Mouse (Mus musculus) ES-E14 (cell line): ENCODE measurements around the gene Gm10037. TPM values are rescaled to one million over a fixed set of nuclear protein-coding genes. Genes with fewer than 3 reads are reported as not detected.

ENCODE experiments used
- DNase-seq: peaks from one replicate; pipeline ENCODE4 v3.0.0-alpha.2; 2013; ENCODE audit warnings: low read depth, low spot score
- H3K27ac ChIP-seq: 2 replicates; pipeline ENCODE4 v1.5.1; 2012; ENCODE audit warnings: low read depth, mild to moderate bottlenecking, low read length, moderate library complexity, mixed read lengths; ENCODE audit not compliant: poor library complexity, insufficient read depth, severe bottlenecking
- H3K36me3 ChIP-seq: 2 replicates; pipeline ENCODE4 v1.6.1; 2012; ENCODE audit warnings: mild to moderate bottlenecking, low read length, moderate library complexity, mixed read lengths; ENCODE audit not compliant: control insufficient read depth, poor library complexity, insufficient read depth, severe bottlenecking
- H3K4me1 ChIP-seq, 2 experiments: fragments of 150-350 bp in 1 of 2; sonication (generic) in 1 of 2; 2 replicates each; pipeline ENCODE4 v1.6.1; 2012; ENCODE audit warnings: low read length in 2 of 2, mild to moderate bottlenecking in 1 of 2, mixed read lengths in 1 of 2; ENCODE audit not compliant: control insufficient read depth in 2 of 2, insufficient read depth in 2 of 2, poor library complexity in 1 of 2
- H3K4me3 ChIP-seq, 2 experiments: fragments of 150-350 bp in 1 of 2; sonication (generic) in 1 of 2; 2 replicates each; pipeline ENCODE4 v1.5.1; 2012; ENCODE audit warnings: low read length in 2 of 2, low read depth in 1 of 2, mild to moderate bottlenecking in 1 of 2, mixed read lengths in 1 of 2; ENCODE audit not compliant: insufficient read depth in 1 of 2, poor library complexity in 1 of 2, severe bottlenecking in 1 of 2
- H3K9ac ChIP-seq: 2 replicates; pipeline ENCODE4 v1.6.1; 2012; ENCODE audit warnings: low read depth, mild to moderate bottlenecking, low read length, mixed read lengths; ENCODE audit not compliant: poor library complexity, insufficient read depth, severe bottlenecking
- H3K9me3 ChIP-seq: fragments of 150-350 bp; sonication (generic); 2 replicates; pipeline ENCODE4 v1.6.1; 2012; ENCODE audit warnings: low read depth, mild to moderate bottlenecking, low read length; ENCODE audit not compliant: control insufficient read depth, insufficient read depth
- CHD2 ChIP-seq: IDR thresholded peaks from 2 replicates; pipeline ENCODE4 v1.6.1; 2014; ENCODE audit warnings: mild to moderate bottlenecking, low read depth, low read length, inconsistent platforms
- HCFC1 ChIP-seq: IDR thresholded peaks from 2 replicates; pipeline ENCODE4 v1.6.1; 2012; ENCODE audit warnings: low read length, inconsistent platforms, borderline replicate concordance; ENCODE audit not compliant: insufficient read depth
- MAFK ChIP-seq: IDR thresholded peaks from 2 replicates; pipeline ENCODE4 v1.6.1; 2014; ENCODE audit warnings: mild to moderate bottlenecking, low read depth, low read length, inconsistent platforms; ENCODE audit not compliant: insufficient read depth
- ZC3H11A ChIP-seq: IDR thresholded peaks from 2 replicates; pipeline ENCODE4 v1.6.1; 2012; ENCODE audit warnings: low read depth, mild to moderate bottlenecking, inconsistent platforms, low read length, borderline replicate concordance
- ZNF384 ChIP-seq: IDR thresholded peaks from 2 replicates; pipeline ENCODE4 v1.6.1; 2012; ENCODE audit warnings: low read depth, low read length, inconsistent platforms
- in situ Hi-C, 2 experiments: fragments of 600-800 bp; cut with MboI; formaldehyde crosslinking; loops; one replicate each; pipeline ENCODE4 v1.15.1; 2025; ENCODE audit warnings: low sequenced_read_pairs in 2 of 2, inconsistent platforms in 1 of 2; ENCODE audit not compliant: unreplicated experiment in 2 of 2
- total RNA-seq: library from RNA; depleted of rRNA; stranded (reverse); fragments of 300-350 nt; gene quantifications from 2 replicates; pipeline ENCODE4 v1.2.3, GENCODE M21; 2012

Gene Gm10037
- total RNA-seq, 1 experiment, result 2.4 TPM

- Histone ChIP-seq H3K9me3 (no peaks in the 10 kb centered on the region), H3K9ac (peak overlapping the region; percentile 65; the same call in 1 of the 2 replicates), H3K4me1 (peaks cover 8 to 18% of the 10 kb centered on the region in 2 experiments), H3K4me3 (peak overlapping the region; percentile 16 to 69; a peak in 2 of 4 replicates), H3K27ac (peak overlapping the region; percentile 94), H3K36me3 (no peaks in the 10 kb centered on the region)
- in situ Hi-C loops, result no loop called here
- no peak for DNase-seq
- no peak for TF ChIP-seq CHD2
- TF ChIP-seq ZC3H11A, result no peak
- no peak for TF ChIP-seq MAFK
- no peak for TF ChIP-seq HCFC1
- no peak for TF ChIP-seq ZNF384
These were observed 12.8 kb downstream of the Gm10037 start for GRCm38 (mm10) chr13:67843775-67844118.

DNA sequence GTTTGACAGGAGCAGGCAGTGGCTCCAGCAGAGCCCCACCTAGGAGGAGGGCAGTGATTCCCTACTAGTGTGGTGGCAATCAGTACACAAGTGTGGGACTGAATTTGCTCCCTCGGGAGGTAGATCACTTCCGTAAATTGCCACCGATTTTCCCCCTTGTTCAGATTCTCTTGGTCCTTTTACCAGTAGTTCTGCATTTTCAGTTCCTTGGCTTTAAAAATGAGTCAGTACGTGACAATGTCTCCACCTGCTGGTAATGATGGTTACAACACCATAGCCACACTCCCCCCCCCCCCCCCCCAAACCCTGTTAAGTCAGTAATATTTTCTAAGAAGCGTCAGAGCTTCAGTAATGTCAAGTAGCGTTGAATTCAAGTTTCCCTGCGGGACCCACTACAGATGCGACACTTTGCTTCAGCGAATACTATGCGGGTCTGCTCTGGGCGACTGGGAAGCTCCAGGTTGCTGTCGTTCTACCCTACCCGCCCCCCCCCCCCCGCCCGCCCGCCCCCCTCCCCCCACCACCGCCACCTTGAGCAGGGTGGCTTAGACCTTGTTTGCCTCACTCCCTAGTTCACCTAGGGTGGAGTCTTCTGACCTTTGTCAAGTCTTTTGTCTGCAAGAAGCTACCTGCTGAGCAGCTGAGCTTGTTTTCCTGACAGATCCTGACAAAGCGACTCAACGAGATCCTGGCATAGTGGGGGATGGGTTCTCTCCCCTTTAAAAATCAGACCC lies 13.4 kb downstream of the Gm10037 start:
- peak overlapping the region; percentile 65; the same call in 1 of the 2 replicates for H3K9ac ChIP-seq
- peak; percentile 76 for DNase-seq
- H3K9me3 ChIP-seq, result no peaks in the 10 kb centered on the region
- H3K4me3 ChIP-seq, result peak overlapping the region; percentile 32 to 69; a peak in 3 of 4 replicates
- in situ Hi-C loops, result no loop called here
- no peaks in the 10 kb centered on the region for H3K36me3 ChIP-seq
- H3K4me1 ChIP-seq, result peaks cover 9 to 16% of the 10 kb centered on the region in 2 experiments
- peak overlapping the region; percentile 100 for H3K27ac ChIP-seq
- TF ChIP-seq CHD2 (peak; percentile 56; the same call in 1 of the 2 replicates), ZC3H11A (peak; percentile 80), MAFK (no peak), ZNF384 (no peak), HCFC1 (no peak)

DNA sequence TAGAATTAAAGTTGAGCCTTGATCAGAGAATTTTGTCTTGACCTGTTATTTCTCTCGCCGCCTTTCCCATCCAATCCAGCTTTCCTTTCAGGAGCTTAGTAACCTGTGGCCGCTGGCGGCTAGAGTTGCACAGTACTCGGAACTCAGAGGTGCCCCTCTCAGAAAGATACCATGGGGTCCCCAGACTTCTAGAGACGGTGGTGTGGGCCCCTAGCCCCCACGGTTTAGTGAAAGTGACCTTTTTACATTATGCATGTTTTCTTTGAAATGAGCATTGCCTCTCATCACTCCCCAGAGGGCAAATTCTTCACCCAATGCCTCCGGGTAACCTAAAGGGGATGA lies 13.9 kb downstream of the Gm10037 start:
- peak overlapping the region; percentile 100 for H3K27ac ChIP-seq
- H3K4me3 ChIP-seq, result peak overlapping the region; percentile 28 to 51
- peaks cover 9 to 16% of the 10 kb centered on the region in 2 experiments for H3K4me1 ChIP-seq
- in situ Hi-C loops, result no loop called here
- TF ChIP-seq HCFC1 (no peak), ZC3H11A (no peak), MAFK (no peak), CHD2 (no peak; the same call in 1 of the 2 replicates), ZNF384 (no peak)
- DNase-seq, result no peak
- peak overlapping the region; percentile 70 for H3K9ac ChIP-seq
- no peaks in the 10 kb centered on the region for H3K36me3 ChIP-seq
- no peaks in the 10 kb centered on the region for H3K9me3 ChIP-seq

GRCm38 (mm10) chr13:67850361-67850760 lies 19.5 kb downstream of the Gm10037 start:
- no peak for TF ChIP-seq MAFK
- no peak for TF ChIP-seq CHD2
- TF ChIP-seq HCFC1, result no peak
- no peak for TF ChIP-seq ZC3H11A
- TF ChIP-seq ZNF384, result no peak
- H3K9me3 ChIP-seq, result no peaks in the 10 kb centered on the region
- peaks cover 4 to 9% of the 10 kb centered on the region in 2 experiments; a peak in 3 of 4 replicates for H3K4me1 ChIP-seq
- H3K27ac ChIP-seq, result no peak overlapping the region
- DNase-seq, result no peak
- in situ Hi-C loops, result no loop called here
- H3K36me3 ChIP-seq, result no peaks in the 10 kb centered on the region
- no peak overlapping the region for H3K9ac ChIP-seq
- no peak overlapping the region for H3K4me3 ChIP-seq

- TF ChIP-seq ZC3H11A (no peak), CHD2 (no peak), MAFK (no peak), ZNF384 (no peak), HCFC1 (no peak)
- in situ Hi-C loops, result no loop called here
These were observed 22.2 kb downstream of the Gm10037 start for GRCm38 (mm10) chr13:67853130-67853529.

More at GRCm38 (mm10) chr13:67853130-67853529, 22.2 kb downstream of the Gm10037 start:
- Histone ChIP-seq H3K9ac (no peak overlapping the region), H3K4me3 (no peak overlapping the region), H3K4me1 (peaks cover 4 to 15% of the 10 kb centered on the region in 2 experiments; a peak in 3 of 4 replicates), H3K36me3 (no peaks in the 10 kb centered on the region), H3K27ac (no peak overlapping the region), H3K9me3 (no peaks in the 10 kb centered on the region)
- DNase-seq, result no peak
